Mouse (Mus musculus) liver, adult 2 months (tissue): Measurements from ENCODE around the gene G3bp2. TPM values are rescaled to one million over a fixed set of nuclear protein-coding genes. Genes with fewer than 3 reads are reported as not detected.

Experiments used
- DNase-seq: peaks from one replicate; pipeline ENCODE4 v3.0.0-alpha.2; 2011; ENCODE audit warnings: low read depth, low spot score; ENCODE audit errors: extremely low read depth
- H3K27ac ChIP-seq: fragments of 200-500 bp; replicated peaks from 2 replicates; pipeline ENCODE4 v1.5.1; 2012; ENCODE audit warnings: low read depth, mild to moderate bottlenecking, control low read depth, inconsistent platforms, low read length; ENCODE audit not compliant: insufficient read depth
- H3K27me3 ChIP-seq: fragments of 200-500 bp; 2 replicates; pipeline ENCODE4 v1.6.1; 2012; ENCODE audit warnings: mild to moderate bottlenecking, moderate library complexity, low read length, inconsistent platforms; ENCODE audit not compliant: control insufficient read depth, insufficient read depth
- H3K36me3 ChIP-seq: fragments of 200-500 bp; 2 replicates; pipeline ENCODE4 v1.6.1; 2012; ENCODE audit warnings: low read length, inconsistent platforms; ENCODE audit not compliant: control insufficient read depth, insufficient read depth
- H3K4me1 ChIP-seq: fragments of 200-500 bp; 2 replicates; pipeline ENCODE4 v1.6.1; 2011; ENCODE audit warnings: low read length; ENCODE audit not compliant: control insufficient read depth, insufficient read depth
- H3K4me3 ChIP-seq: fragments of 200-500 bp; 2 replicates; pipeline ENCODE4 v1.5.1; 2011; ENCODE audit warnings: low read depth, mild to moderate bottlenecking, control low read depth, low read length, moderate library complexity; ENCODE audit not compliant: insufficient read depth
- H3K79me2 ChIP-seq: fragments of 200-500 bp; 2 replicates; pipeline ENCODE4 v1.6.1; 2012; ENCODE audit warnings: inconsistent platforms, mild to moderate bottlenecking, low read length, moderate library complexity; ENCODE audit not compliant: control insufficient read depth, insufficient read depth
- H3K9ac ChIP-seq: fragments of 200-500 bp; 2 replicates; pipeline ENCODE4 v1.6.1; 2012; ENCODE audit warnings: low read depth, mild to moderate bottlenecking, control low read depth, inconsistent platforms, low read length
- CTCF ChIP-seq: fragments of 200-500 bp; IDR thresholded peaks from 2 replicates; pipeline ENCODE4 v1.5.1; 2011; ENCODE audit warnings: low read depth, low read length, control low read depth
- POLR2A ChIP-seq: fragments of 200-500 bp; IDR thresholded peaks from 2 replicates; pipeline ENCODE4 v1.6.1; 2011; ENCODE audit warnings: low read length, control low read depth; ENCODE audit not compliant: insufficient read depth; ENCODE audit errors: extremely low read depth
- WGBS: fragments of 180-500 bp; shearing (Covaris S2); methylation state at CpG from one replicate; pipeline ENCODE4 v1.1.7; 2018; 5-methylcytosine and 5-hydroxymethylcytosine counted together
- polyA plus RNA-seq: library from polyadenylated mRNA; depleted of rRNA; stranded (reverse); fragments of >200 nt; gene quantifications from 2 replicates; pipeline ENCODE4 v1.2.3, GENCODE M21; 2012
- total RNA-seq: library from RNA; depleted of rRNA; stranded (reverse); fragments of >200 nt; gene quantifications from 2 replicates; pipeline ENCODE4 v1.2.3, GENCODE M21; 2014

Gene G3bp2
- total and polyA plus RNA-seq, 2 experiments: 12.1 to 37.3 TPM

GRCm38 (mm10) chr5:92106327-92107125, 23.0 kb upstream of the G3bp2 start:
- H3K79me2 ChIP-seq: no peaks in the 10 kb centered on the region
- WGBS: 77% methylated on average over 10 of the region's 10 CpGs
- no peak for DNase-seq
- H3K27ac ChIP-seq: no peak overlapping the region
- no peaks in the 10 kb centered on the region for H3K36me3 ChIP-seq
- no peaks in the 10 kb centered on the region for H3K4me1 ChIP-seq
- H3K27me3 ChIP-seq: no peaks in the 10 kb centered on the region
- TF ChIP-seq CTCF: no peak
- TF ChIP-seq POLR2A: no peak
- H3K4me3 ChIP-seq: no peak overlapping the region
- no peak overlapping the region for H3K9ac ChIP-seq

GRCm38 (mm10) chr5:92103816-92104415, 20.4 kb upstream of the G3bp2 start:
- WGBS: 88% methylated on average over 13 of the region's 13 CpGs

GRCm38 (mm10) chr5:92103062-92103461, 19.5 kb upstream of the G3bp2 start:
- Histone ChIP-seq H3K36me3 (no peaks in the 10 kb centered on the region), H3K79me2 (no peaks in the 10 kb centered on the region), H3K4me1 (peaks cover 5% of the 10 kb centered on the region; the same call in 1 of the 2 replicates), H3K4me3 (no peak overlapping the region), H3K27ac (no peak overlapping the region), H3K27me3 (no peaks in the 10 kb centered on the region), H3K9ac (no peak overlapping the region)
- WGBS: 18% methylated on average over 6 of the region's 6 CpGs
- no peak for DNase-seq
- TF ChIP-seq POLR2A (no peak), CTCF (no peak)

More at GRCm38 (mm10) chr5:92103816-92104415, 20.4 kb upstream of the G3bp2 start:
- Histone ChIP-seq H3K9ac (no peak overlapping the region), H3K27me3 (no peaks in the 10 kb centered on the region), H3K27ac (no peak overlapping the region), H3K79me2 (no peaks in the 10 kb centered on the region), H3K4me1 (0 out of 2 replicates have a peak, but pooled peaks cover 1% of the 10 kb centered on the region), H3K4me3 (no peak overlapping the region), H3K36me3 (no peaks in the 10 kb centered on the region)
- no peak for TF ChIP-seq POLR2A
- TF ChIP-seq CTCF: no peak
- no peak for DNase-seq

- H3K27ac ChIP-seq: no peak overlapping the region
- no peak overlapping the region for H3K4me3 ChIP-seq
- H3K4me1 ChIP-seq: peaks cover 9% of the 10 kb centered on the region
- no peaks in the 10 kb centered on the region for H3K27me3 ChIP-seq
- no peak for DNase-seq
- TF ChIP-seq POLR2A (no peak), CTCF (no peak)
- H3K9ac ChIP-seq: no peak overlapping the region
- H3K36me3 ChIP-seq: no peaks in the 10 kb centered on the region
- 93% methylated on average over 8 of the region's 8 CpGs for WGBS
- no peaks in the 10 kb centered on the region for H3K79me2 ChIP-seq
These were observed 18.1 kb upstream of the G3bp2 start for GRCm38 (mm10) chr5:92101601-92102000.

- Histone ChIP-seq H3K9ac (peak overlapping the region; percentile 51), H3K4me1 (peaks cover 9% of the 10 kb centered on the region), H3K79me2 (no peaks in the 10 kb centered on the region), H3K4me3 (no peak overlapping the region), H3K27ac (peak overlapping the region; percentile 77), H3K27me3 (no peaks in the 10 kb centered on the region), H3K36me3 (no peaks in the 10 kb centered on the region)
- peak; percentile 96 for DNase-seq
- 18% methylated on average over 13 of the region's 13 CpGs for WGBS
- TF ChIP-seq CTCF (no peak), POLR2A (no peak)
These were observed 15.0 kb upstream of the G3bp2 start for GRCm38 (mm10) chr5:92098351-92099109.
